Mouse (Mus musculus): ENCODE data around the gene Epgn. TPM values are rescaled to one million over a fixed set of nuclear protein-coding genes. Genes with fewer than 3 reads are reported as not detected.

Epgn gene
- 0.12 and 0.19 TPM in 2 replicates for polyA plus RNA-seq (2015; fragmentation: Nextera tagmentation; extraction: Ambion mirVana)

DNA sequence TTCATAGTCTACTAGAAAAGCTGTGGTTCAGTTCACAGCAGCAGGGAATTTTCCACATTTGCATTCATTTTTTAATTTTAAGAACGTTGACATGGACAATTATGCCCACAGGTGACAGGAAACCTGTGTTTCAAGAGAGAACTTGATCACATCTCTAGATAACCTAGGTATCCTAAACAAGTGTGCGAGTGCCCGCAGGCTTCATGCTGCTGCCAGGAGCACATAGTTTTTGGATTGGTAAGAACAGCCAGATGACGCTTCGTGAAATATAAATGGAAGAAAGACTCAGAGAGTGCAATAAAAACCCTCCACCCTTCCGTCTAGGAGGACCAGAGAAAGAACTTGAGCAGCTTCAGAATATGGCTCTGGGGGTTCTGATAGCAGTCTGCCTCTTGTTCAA, at the start of gene Epgn:
TSS of gene Epgn (plus strand) at position 301 of the 400 bp plus-strand sequence.
- Histone ChIP-seq H3K4me1 (replicated peaks) (no peaks in the 10 kb centered on the region), H3K4me2 (no peak within 1 kb of the TSS), H3K9ac (no peak within 1 kb of the TSS), H3K36me3 (no peaks in the 10 kb centered on the region), H3K27me3 (no peaks in the 10 kb centered on the region), H3K4me3 (no peak within 1 kb of the TSS), H3K9me3 (no peaks in the 10 kb centered on the region), H3K27ac (replicated peaks) (no peak within 1 kb of the TSS)
- 89% methylated on average over 6 of the region's 6 CpGs for WGBS
- no peak for ATAC-seq (ENCODE audit: low FRiP score, low read depth)

- Histone ChIP-seq H3K4me2 (no peak overlapping the region), H3K9ac (no peak overlapping the region), H3K9me3 (no peaks in the 10 kb centered on the region), H3K4me3 (no peak overlapping the region), H3K27ac (replicated peaks) (no peak overlapping the region), H3K4me1 (replicated peaks) (no peaks in the 10 kb centered on the region), H3K36me3 (0 out of 2 replicates have a peak, but pooled peaks cover 8% of the 10 kb centered on the region), H3K27me3 (no peaks in the 10 kb centered on the region)
- WGBS: 83% methylated on average over 7 of the region's 7 CpGs
- ATAC-seq (ENCODE audit: low FRiP score, low read depth): no peak
Observed at GRCm38 (mm10) chr5:90980297-90980696, 47.0 kb upstream of the Epgn start.

- Histone ChIP-seq H3K9me3 (no peaks in the 10 kb centered on the region), H3K4me3 (no peak overlapping the region), H3K4me1 (replicated peaks) (no peaks in the 10 kb centered on the region), H3K27me3 (no peaks in the 10 kb centered on the region), H3K36me3 (0 out of 2 replicates have a peak, but pooled peaks cover 8% of the 10 kb centered on the region), H3K4me2 (no peak overlapping the region), H3K9ac (no peak overlapping the region), H3K27ac (replicated peaks) (no peak overlapping the region)
- 74% methylated on average over 5 of the region's 5 CpGs for WGBS
- ATAC-seq (ENCODE audit: low FRiP score, low read depth): no peak
Observed at GRCm38 (mm10) chr5:90987605-90988004, 39.7 kb upstream of the Epgn start.

DNA sequence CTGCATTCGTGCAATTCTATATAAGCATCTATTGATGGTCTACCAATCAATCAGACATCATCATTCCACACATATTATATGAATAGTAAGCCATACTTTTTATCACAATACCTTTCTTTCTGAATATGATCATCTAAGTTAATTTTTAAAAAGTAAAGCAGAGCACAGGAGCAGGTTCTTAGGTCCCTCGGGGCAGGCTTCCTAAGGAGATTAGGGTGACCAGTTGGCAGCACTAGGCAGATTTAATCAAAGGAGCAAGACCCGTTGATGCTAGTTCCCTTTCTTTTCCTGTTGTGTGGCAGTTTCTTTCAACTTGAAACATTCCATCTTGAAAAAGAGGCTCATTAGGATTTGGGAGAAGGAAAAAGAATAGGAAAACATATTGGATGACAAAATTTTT, 39.1 kb upstream of the Epgn start:
- Histone ChIP-seq H3K4me3 (no peak overlapping the region), H3K9me3 (no peaks in the 10 kb centered on the region), H3K27me3 (no peaks in the 10 kb centered on the region), H3K36me3 (0 out of 2 replicates have a peak, but pooled peaks cover 8% of the 10 kb centered on the region), H3K27ac (replicated peaks) (no peak overlapping the region), H3K4me1 (replicated peaks) (no peaks in the 10 kb centered on the region), H3K4me2 (no peak overlapping the region), H3K9ac (no peak overlapping the region)
- no peak for ATAC-seq (ENCODE audit: low FRiP score, low read depth)
- WGBS: 85% methylated on average over 3 of the region's 3 CpGs

DNA sequence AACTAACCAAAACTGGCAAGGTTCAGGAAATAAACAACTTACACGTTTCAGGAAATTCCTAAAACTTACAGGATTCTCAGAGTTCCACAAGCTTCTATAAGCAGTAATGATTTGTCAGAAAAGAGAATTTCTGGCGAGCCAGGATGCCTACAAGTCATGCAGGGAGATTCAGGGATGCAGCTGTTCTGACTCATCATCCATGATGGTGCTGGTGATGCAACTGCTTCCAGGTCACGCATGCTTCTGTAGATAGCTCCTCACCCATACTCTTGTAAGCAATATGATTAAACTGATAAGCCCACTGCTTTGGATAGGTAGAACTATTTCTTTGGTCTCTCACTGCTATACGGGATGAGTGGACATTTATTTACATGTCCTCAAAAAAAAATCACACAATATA, 38.7 kb upstream of the Epgn start:
- no peak overlapping the region for H3K27ac ChIP-seq (replicated peaks)
- no peaks in the 10 kb centered on the region for H3K9me3 ChIP-seq
- H3K4me1 ChIP-seq (replicated peaks): no peaks in the 10 kb centered on the region
- H3K4me3 ChIP-seq: no peak overlapping the region
- WGBS: 88% methylated on average over 4 of the region's 4 CpGs
- no peak overlapping the region for H3K9ac ChIP-seq
- H3K27me3 ChIP-seq: no peaks in the 10 kb centered on the region
- ATAC-seq (ENCODE audit: low FRiP score, low read depth): no peak
- H3K36me3 ChIP-seq: 0 out of 2 replicates have a peak, but pooled peaks cover 8% of the 10 kb centered on the region
- H3K4me2 ChIP-seq: no peak overlapping the region

- no peaks in the 10 kb centered on the region for H3K36me3 ChIP-seq
- no peaks in the 10 kb centered on the region for H3K4me1 ChIP-seq (replicated peaks)
- H3K27ac ChIP-seq (replicated peaks): no peak overlapping the region
- no peaks in the 10 kb centered on the region for H3K27me3 ChIP-seq
- no peak overlapping the region for H3K9ac ChIP-seq
- H3K4me3 ChIP-seq: no peak overlapping the region
- WGBS: 94% methylated on average over 8 of the region's 8 CpGs
- no peak overlapping the region for H3K4me2 ChIP-seq
- no peak for ATAC-seq (ENCODE audit: low FRiP score, low read depth)
- H3K9me3 ChIP-seq: no peaks in the 10 kb centered on the region
Observed at GRCm38 (mm10) chr5:90999942-91000341, 27.3 kb upstream of the Epgn start.

GRCm38 (mm10) chr5:91015216-91015615, 12.0 kb upstream of the Epgn start:
- H3K4me3 ChIP-seq: no peak overlapping the region
- no peak overlapping the region for H3K4me2 ChIP-seq
- H3K36me3 ChIP-seq: no peaks in the 10 kb centered on the region
- no peak for ATAC-seq (ENCODE audit: low FRiP score, low read depth)
- H3K27me3 ChIP-seq: no peaks in the 10 kb centered on the region
- 87% methylated on average over 10 of the region's 10 CpGs for WGBS
- no peaks in the 10 kb centered on the region for H3K4me1 ChIP-seq (replicated peaks)
- no peak overlapping the region for H3K27ac ChIP-seq (replicated peaks)
- H3K9me3 ChIP-seq: no peaks in the 10 kb centered on the region
- no peak overlapping the region for H3K9ac ChIP-seq

GRCm38 (mm10) chr5:91023114-91023513, 4.2 kb upstream of the Epgn start:
- no peaks in the 10 kb centered on the region for H3K9me3 ChIP-seq
- WGBS: 91% methylated on average over 8 of the region's 8 CpGs
- H3K27me3 ChIP-seq: no peaks in the 10 kb centered on the region
- H3K4me3 ChIP-seq: no peak overlapping the region
- H3K27ac ChIP-seq (replicated peaks): no peak overlapping the region
- ATAC-seq (ENCODE audit: low FRiP score, low read depth): no peak
- H3K4me1 ChIP-seq (replicated peaks): no peaks in the 10 kb centered on the region
- H3K36me3 ChIP-seq: no peaks in the 10 kb centered on the region
- no peak overlapping the region for H3K4me2 ChIP-seq
- no peak overlapping the region for H3K9ac ChIP-seq

DNA sequence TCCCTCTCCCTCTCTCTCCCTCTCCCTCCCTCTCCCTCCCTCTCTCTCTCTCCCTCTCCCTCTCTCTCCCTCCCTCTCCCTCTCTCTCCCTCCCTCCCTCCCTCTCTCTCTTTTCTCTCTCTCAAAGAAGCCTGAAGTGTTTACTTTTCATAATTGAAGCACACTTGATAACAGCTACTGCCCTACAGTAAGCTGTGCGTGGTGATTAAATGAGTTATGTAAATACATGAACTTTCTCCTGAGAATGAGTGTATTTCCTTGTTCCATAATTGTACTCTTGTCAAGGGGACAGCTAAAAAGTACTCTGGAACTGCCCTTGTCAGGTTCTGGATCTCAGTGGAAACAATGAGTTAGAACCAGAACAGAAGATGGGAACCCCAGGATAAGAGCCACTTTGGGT, 576 bp downstream of the Epgn start:
- Histone ChIP-seq H3K4me2 (no peak overlapping the region), H3K27me3 (no peaks in the 10 kb centered on the region), H3K9me3 (no peaks in the 10 kb centered on the region), H3K36me3 (no peaks in the 10 kb centered on the region), H3K9ac (no peak overlapping the region), H3K4me1 (replicated peaks) (no peaks in the 10 kb centered on the region), H3K27ac (replicated peaks) (no peak overlapping the region), H3K4me3 (no peak overlapping the region)
- ATAC-seq (ENCODE audit: low FRiP score, low read depth): no peak
- WGBS: 85% methylated on average over 1 of the region's 1 CpGs

- H3K4me1 ChIP-seq (replicated peaks): no peaks in the 10 kb centered on the region
- H3K4me2 ChIP-seq: no peak overlapping the region
- H3K9ac ChIP-seq: no peak overlapping the region
- no peak overlapping the region for H3K27ac ChIP-seq (replicated peaks)
- no peaks in the 10 kb centered on the region for H3K36me3 ChIP-seq
- no peaks in the 10 kb centered on the region for H3K27me3 ChIP-seq
- no peak for ATAC-seq (ENCODE audit: low FRiP score, low read depth)
- 92% methylated on average over 2 of the region's 2 CpGs for WGBS
- H3K9me3 ChIP-seq: no peaks in the 10 kb centered on the region
- no peak overlapping the region for H3K4me3 ChIP-seq
Observed at GRCm38 (mm10) chr5:91030629-91031028, 3.4 kb downstream of the Epgn start.

DNA sequence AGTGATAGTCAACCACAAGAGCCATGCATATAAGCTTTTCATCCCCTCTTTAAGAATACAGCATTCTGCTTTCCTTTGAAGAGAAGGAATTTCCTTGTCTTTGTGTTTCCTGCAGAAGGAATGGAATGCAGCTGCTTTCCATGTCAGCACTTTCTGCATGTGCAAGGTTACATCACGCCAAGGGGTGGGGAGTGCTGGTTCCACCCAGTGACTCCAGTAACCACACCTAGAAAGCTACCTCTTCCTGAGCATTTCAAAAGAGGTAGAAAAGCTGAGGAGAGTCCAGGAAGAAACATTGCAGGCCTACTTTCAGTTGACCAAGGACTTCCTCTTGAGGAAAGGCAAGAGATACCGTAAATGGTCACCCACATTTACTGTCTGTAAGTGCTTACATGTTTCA, 8.1 kb downstream of the Epgn start:
- 96% methylated on average over 2 of the region's 2 CpGs for WGBS
- H3K36me3 ChIP-seq: no peaks in the 10 kb centered on the region
- no peak overlapping the region for H3K4me3 ChIP-seq

DNA sequence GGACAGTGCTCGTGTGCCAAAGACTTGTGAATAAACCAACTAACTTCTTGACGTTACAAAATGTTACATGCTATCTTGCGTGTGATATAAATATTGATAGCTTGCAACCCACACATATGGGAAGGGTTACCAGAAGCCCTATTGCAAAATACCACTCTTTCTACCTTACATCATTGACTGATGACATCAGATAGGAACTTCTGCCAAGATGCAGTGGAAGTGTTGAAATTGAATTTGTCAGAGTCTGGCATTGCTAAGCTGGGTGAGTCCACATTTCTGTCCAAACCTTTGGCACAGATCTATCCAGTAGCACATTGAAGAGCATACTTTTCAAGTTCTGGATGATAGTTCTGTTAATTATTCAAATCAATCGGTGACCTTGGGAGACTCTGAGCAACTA, 9.4 kb downstream of the Epgn start:
- no peak for ATAC-seq (ENCODE audit: low FRiP score, low read depth)
- H3K4me1 ChIP-seq (replicated peaks): no peaks in the 10 kb centered on the region
- no peak overlapping the region for H3K27ac ChIP-seq (replicated peaks)
- no peak overlapping the region for H3K4me3 ChIP-seq
- H3K9me3 ChIP-seq: no peaks in the 10 kb centered on the region
- no peaks in the 10 kb centered on the region for H3K36me3 ChIP-seq
- WGBS: 97% methylated on average over 4 of the region's 4 CpGs
- H3K4me2 ChIP-seq: no peak overlapping the region
- H3K9ac ChIP-seq: no peak overlapping the region
- H3K27me3 ChIP-seq: no peaks in the 10 kb centered on the region

More for the DNA sequence above, 8.1 kb downstream of the Epgn start:
- Histone ChIP-seq H3K4me1 (replicated peaks) (no peaks in the 10 kb centered on the region), H3K27ac (replicated peaks) (no peak overlapping the region), H3K4me2 (no peak overlapping the region), H3K9ac (no peak overlapping the region), H3K9me3 (no peaks in the 10 kb centered on the region), H3K27me3 (no peaks in the 10 kb centered on the region)
- ATAC-seq (ENCODE audit: low FRiP score, low read depth): no peak

GRCm38 (mm10) chr5:91037756-91038155, 10.5 kb downstream of the Epgn start:
- H3K4me2 ChIP-seq: no peak overlapping the region
- H3K27ac ChIP-seq (replicated peaks): no peak overlapping the region
- H3K36me3 ChIP-seq: no peaks in the 10 kb centered on the region
- no peaks in the 10 kb centered on the region for H3K27me3 ChIP-seq
- ATAC-seq (ENCODE audit: low FRiP score, low read depth): no peak
- no peaks in the 10 kb centered on the region for H3K9me3 ChIP-seq
- H3K9ac ChIP-seq: no peak overlapping the region
- no peak overlapping the region for H3K4me3 ChIP-seq
- 72% methylated on average over 2 of the region's 2 CpGs for WGBS
- H3K4me1 ChIP-seq (replicated peaks): no peaks in the 10 kb centered on the region

Measured in hindbrain, embryonic 15.5 days (tissue).